Mouse (Mus musculus) mammary gland, adult 2 months (tissue): ENCODE measurements around the gene Hist2h3c2. TPM values are rescaled to one million over a fixed set of nuclear protein-coding genes. Genes with fewer than 3 reads are reported as not detected.

ENCODE experiments used
- polyA plus RNA-seq: library from polyadenylated mRNA; depleted of rRNA; stranded (reverse); fragments of >200 nt; gene quantifications from 2 replicates; pipeline ENCODE4 v1.2.3, GENCODE M21; 2012; ENCODE audit warnings: low replicate concordance; rRNA removed

Gene Hist2h3c2
- polyA plus RNA-seq, result 25.1 and 89.4 TPM in 2 replicates

DNA sequence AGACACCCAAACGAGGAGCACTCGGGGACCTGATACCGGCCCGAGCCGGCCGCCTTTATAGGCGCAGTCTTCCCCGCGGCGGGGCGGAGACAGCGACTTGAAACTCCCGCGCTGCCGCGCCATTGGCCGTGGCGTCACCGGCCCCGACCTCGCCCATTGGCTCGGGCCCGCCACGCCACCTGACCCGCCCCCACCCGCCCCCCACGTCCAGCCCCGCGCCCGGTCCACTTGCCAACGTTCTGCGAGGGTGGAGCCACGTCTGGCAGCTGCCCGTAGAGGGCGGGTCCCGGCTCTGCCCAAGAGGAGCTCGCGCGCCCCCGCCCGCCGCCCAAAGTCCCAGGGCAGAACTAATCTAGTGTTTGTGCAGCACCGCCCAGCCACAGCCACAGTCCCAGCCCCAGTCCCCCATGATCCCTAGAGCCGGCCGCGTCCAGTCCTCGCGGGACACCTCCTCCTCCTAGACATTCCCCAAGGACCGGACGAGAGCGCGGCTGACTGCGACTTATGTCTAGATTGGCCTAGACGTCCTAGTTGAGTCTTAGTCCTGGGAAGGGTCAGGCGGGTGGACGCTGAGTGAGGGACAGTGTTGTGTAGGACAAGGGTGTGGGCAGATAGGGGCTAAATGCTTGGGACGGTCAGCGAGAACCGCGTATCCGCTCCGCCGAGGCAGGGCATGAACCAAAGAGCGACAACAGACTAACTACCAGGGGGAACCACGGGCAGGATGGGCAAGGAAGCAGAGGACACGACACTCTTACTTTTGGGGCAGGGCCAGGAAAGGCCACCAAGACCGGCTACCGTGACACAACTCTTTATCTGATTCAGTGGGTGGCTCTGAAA lies at the start of gene Hist2h3c2:
Gene Hist2h3c2, minus strand, starts transcription at position 174 of the 840 bp plus-strand sequence.

GRCm38 (mm10) chr3:96269511-96270474 lies 30.9 kb upstream of the Hist2h3c2 start, which contains the start of gene Hist2h2bb:
Gene Hist2h2bb, plus strand, starts transcription at chr3:96269752.

GRCm38 (mm10) chr3:96268051-96268775 lies 29.3 kb upstream of the Hist2h3c2 start, which contains the start of gene Hist2h3b:
Gene Hist2h3b, plus strand, starts transcription at chr3:96268654.

DNA sequence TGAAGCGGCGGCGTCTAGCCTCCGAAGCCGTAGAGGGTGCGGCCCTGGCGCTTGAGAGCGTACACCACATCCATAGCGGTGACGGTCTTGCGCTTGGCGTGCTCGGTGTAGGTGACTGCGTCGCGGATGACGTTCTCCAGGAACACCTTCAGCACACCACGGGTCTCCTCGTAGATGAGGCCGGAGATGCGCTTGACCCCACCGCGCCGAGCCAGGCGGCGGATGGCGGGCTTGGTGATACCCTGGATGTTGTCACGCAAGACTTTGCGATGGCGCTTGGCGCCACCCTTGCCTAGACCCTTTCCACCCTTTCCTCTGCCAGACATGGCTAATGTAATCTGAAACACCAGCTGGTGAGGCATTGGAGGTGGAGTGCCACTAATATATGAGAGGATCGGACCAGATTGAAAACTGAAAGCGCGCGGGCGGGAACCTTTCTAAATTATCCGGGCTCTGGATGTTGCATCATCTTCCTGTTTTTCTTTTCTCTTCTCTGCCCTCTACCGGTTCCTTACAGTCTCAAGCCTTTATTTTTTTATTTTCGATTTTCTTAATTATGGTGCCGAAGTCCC lies 24.1 kb upstream of the Hist2h3c2 start, which contains the start of gene Hist2h4:
Gene Hist2h4, minus strand, starts transcription at position 333 of the 572 bp plus-strand sequence.

GRCm38 (mm10) chr3:96246427-96246856 lies 7.5 kb upstream of the Hist2h3c2 start, which contains the start of gene Hist2h3c1:
Gene Hist2h3c1, plus strand, starts transcription at chr3:96246685.

GRCm38 (mm10) chr3:96245003-96245886 lies 6.3 kb upstream of the Hist2h3c2 start, which contains the start of gene Hist2h2aa1:
Gene Hist2h2aa1, plus strand, starts transcription at chr3:96245497.

DNA sequence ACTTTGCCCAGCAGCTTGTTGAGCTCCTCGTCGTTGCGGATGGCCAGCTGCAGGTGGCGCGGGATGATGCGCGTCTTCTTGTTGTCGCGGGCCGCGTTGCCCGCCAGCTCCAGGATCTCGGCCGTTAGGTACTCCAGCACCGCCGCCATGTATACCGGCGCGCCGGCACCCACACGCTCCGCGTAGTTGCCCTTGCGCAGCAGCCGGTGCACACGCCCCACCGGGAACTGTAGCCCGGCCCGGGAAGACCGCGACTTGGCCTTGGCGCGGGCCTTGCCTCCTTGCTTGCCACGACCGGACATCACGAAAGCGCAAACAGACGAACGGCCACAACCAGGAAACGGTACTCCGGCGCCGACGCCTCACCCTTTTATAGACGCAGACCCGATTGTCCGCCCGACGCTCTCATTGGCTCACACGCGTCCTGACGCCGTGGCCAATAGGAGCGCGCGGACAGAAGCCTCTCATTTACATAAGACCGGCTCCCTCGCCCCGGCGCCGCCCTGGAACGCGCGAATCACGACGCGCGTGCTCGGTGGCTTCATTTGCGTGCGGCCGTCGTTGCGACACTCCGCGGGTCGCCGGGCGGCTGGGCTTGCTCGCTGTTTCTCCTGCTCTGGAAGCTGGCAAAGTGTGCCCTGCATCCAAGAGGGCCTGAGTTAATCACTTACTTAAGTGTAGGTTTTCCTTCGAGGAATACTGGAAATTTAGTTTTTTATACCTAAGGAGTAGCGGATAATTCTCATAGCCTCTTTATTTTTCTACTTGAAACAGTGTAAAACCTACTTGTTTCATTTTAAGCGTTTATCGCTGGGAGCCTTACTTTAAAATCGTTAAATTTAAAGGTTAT lies 1.2 kb upstream of the Hist2h3c2 start, which contains the start of gene Hist2h2aa2:
Gene Hist2h2aa2, minus strand, starts transcription at position 328 of the 850 bp plus-strand sequence.

GRCm38 (mm10) chr3:96220765-96221639 lies 17.9 kb downstream of the Hist2h3c2 start, which contains the start of the genes Hist2h2ac and Hist2h2be:
Gene Hist2h2ac, minus strand, starts transcription at chr3:96220880.
Gene Hist2h2be, plus strand, starts transcription at chr3:96221119.

DNA sequence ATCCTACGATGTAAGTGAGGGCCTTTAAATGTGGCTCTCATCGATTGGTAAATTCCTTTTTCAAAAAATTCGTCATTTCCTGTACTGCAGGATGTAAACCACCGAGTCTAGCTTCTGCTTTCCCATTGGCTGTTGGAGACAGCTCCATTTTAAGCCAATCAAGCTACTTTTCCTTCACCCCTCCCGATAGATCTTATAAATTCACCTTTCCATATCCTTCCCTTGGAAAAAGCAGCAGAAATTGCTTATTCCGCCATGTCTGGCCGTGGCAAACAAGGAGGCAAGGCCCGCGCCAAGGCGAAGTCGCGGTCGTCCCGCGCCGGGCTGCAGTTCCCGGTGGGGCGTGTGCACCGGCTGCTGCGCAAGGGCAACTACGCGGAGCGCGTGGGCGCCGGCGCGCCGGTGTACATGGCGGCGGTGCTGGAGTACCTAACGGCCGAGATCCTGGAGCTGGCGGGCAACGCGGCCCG lies 19.2 kb downstream of the Hist2h3c2 start, which contains the start of the genes Bola1 and Hist2h2ab:
Gene Bola1, minus strand, starts transcription at position 49 of the 470 bp plus-strand sequence.
Gene Hist2h2ab, plus strand, starts transcription at position 205 of the 470 bp plus-strand sequence.

Other genes with a start within 250 kb of the Hist2h3c2 start
- 53.2 and 72.6 TPM in 2 replicates for gene Plekho1, start 243.1 kb downstream of the Hist2h3c2 start, polyA plus RNA-seq
- 4.3 and 7.9 TPM in 2 replicates for gene Vps45, start 180.7 kb downstream of the Hist2h3c2 start, polyA plus RNA-seq
- 10.1 and 22.4 TPM in 2 replicates for gene Otud7b, start 134.6 kb downstream of the Hist2h3c2 start, polyA plus RNA-seq
- gene Mtmr11, start 77.1 kb downstream of the Hist2h3c2 start, polyA plus RNA-seq, result 10.8 and 22.4 TPM in 2 replicates
- 64.9 and 128 TPM in 2 replicates for gene Sf3b4, start 66.8 kb downstream of the Hist2h3c2 start, polyA plus RNA-seq
- gene Sv2a, start 58.0 kb downstream of the Hist2h3c2 start, polyA plus RNA-seq, result 1.4 and 1.5 TPM in 2 replicates
- 36.4 and 85.0 TPM in 2 replicates for gene Bola1, start 19.4 kb downstream of the Hist2h3c2 start, polyA plus RNA-seq
- 3.1 TPM in 1 of 2 replicates, not detected in the other for gene Hist2h2ab, start 19.3 kb downstream of the Hist2h3c2 start, polyA plus RNA-seq
- gene Hist2h2ac, start 18.2 kb downstream of the Hist2h3c2 start, polyA plus RNA-seq, result 2.5 and 23.4 TPM in 2 replicates
- gene Hist2h2be, start 18.0 kb downstream of the Hist2h3c2 start, polyA plus RNA-seq, result 4.8 and 7.8 TPM in 2 replicates
- gene Hist2h2aa2, start 1.1 kb upstream of the Hist2h3c2 start, polyA plus RNA-seq, result 28.8 and 350 TPM in 2 replicates
- gene Hist2h2aa1, start 6.4 kb upstream of the Hist2h3c2 start, polyA plus RNA-seq, result 270 and 607 TPM in 2 replicates
- not detected in 2 replicates for gene Hist2h3c1, start 7.6 kb upstream of the Hist2h3c2 start, polyA plus RNA-seq
- gene Hist2h4, start 24.2 kb upstream of the Hist2h3c2 start, polyA plus RNA-seq, result 2.7 and 10.1 TPM in 2 replicates
- gene Hist2h3b, start 29.5 kb upstream of the Hist2h3c2 start, polyA plus RNA-seq, result 20.1 and 116 TPM in 2 replicates
- gene Hist2h2bb, start 30.6 kb upstream of the Hist2h3c2 start, polyA plus RNA-seq, result 1.1 and 3.8 TPM in 2 replicates
- 4.5 and 11.6 TPM in 2 replicates for gene Fcgr1, start 54.8 kb upstream of the Hist2h3c2 start, polyA plus RNA-seq
- gene BC107364, start 213.2 kb upstream of the Hist2h3c2 start, polyA plus RNA-seq, result 0.29 and 0.76 TPM in 2 replicates